Mouse (Mus musculus): Measurements from ENCODE around the gene Apoc4.
A peak's percentile ranks its signal among the peaks of the same experiment; 100 is the strongest.

Gene Apoc4

GRCm38 (mm10) chr7:19676662-19677061, 4.6 kb downstream of the Apoc4 start:
- DNase-seq, result no peak

GRCm38 (mm10) chr7:19675824-19676223, 5.5 kb downstream of the Apoc4 start:
- DNase-seq, result no peak

DNA sequence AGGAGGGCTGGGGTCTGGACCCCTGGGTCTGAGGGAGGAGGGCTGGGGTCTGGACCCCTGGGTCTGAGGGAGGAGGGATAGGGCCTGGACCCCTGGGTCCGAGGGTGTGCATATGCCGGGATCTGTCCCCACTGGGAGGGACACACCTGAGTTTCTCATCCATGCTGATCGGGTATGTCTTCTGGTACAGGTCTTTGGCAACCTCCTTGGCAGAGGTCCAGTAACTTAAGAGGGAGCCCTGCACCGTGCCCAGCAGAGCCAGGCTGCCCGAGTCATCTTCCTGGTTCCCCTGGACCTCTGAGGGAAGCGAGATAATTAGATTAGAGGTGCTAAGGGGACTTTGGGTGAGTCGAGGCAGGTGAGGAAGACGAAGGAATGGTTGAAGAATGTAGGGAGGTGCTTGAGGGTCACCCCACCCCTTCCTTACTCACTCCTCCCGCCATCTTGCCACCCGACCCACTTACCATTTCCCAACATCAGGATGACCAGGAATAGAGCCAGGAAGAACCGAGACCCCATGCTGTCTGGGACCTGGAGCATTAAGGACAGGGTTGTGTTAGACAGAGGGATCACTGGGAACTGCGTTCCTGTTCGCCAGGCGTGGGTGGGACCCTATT, 8.1 kb downstream of the Apoc4 start:
- DNase-seq, result no peak

- DNase-seq, result no peak
Measured at GRCm38 (mm10) chr7:19671511-19671910, 9.8 kb downstream of the Apoc4 start.

- DNase-seq, result peak; percentile 90
Measured at GRCm38 (mm10) chr7:19668947-19669721, 12.1 kb downstream of the Apoc4 start.

DNA sequence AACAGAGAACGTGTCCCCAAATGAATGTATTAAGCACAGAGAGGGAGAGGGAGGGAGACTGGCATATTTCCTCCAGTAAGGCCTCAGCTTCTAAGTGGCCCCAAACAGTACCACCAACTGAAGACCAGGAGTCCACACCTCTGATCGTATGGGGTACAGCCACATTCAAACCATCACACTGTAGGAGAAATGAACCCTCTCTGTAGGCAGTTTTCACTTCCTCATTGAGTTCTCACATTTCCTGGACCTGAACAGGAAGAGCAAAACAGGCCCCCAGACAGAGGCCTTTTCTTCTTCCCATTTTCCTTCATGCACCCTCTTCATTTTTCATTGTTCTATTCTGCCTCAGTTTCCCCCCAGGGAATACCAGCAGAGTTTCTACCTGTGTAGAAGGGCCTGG, 13.8 kb downstream of the Apoc4 start:
- DNase-seq, result no peak

DNA sequence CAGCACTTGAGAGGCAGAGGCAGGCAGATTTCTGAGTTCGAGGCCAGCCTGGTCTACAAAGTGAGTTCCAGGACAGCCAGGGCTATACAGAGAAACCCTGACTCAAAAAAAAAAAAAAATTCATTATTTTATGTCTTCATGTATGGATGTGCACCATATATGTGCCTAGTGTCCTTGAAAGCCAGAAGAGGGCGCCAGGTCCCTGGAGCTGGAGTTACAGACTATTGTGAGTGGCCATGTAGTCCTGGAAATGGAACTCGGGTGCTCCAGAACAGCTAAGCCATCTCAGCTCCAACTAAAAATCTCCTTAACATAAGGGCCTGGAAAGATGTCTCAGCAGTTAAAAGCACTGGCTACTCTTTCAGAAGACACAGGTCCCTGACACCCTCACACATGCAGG, 14.5 kb downstream of the Apoc4 start:
- DNase-seq, result no peak

DNA sequence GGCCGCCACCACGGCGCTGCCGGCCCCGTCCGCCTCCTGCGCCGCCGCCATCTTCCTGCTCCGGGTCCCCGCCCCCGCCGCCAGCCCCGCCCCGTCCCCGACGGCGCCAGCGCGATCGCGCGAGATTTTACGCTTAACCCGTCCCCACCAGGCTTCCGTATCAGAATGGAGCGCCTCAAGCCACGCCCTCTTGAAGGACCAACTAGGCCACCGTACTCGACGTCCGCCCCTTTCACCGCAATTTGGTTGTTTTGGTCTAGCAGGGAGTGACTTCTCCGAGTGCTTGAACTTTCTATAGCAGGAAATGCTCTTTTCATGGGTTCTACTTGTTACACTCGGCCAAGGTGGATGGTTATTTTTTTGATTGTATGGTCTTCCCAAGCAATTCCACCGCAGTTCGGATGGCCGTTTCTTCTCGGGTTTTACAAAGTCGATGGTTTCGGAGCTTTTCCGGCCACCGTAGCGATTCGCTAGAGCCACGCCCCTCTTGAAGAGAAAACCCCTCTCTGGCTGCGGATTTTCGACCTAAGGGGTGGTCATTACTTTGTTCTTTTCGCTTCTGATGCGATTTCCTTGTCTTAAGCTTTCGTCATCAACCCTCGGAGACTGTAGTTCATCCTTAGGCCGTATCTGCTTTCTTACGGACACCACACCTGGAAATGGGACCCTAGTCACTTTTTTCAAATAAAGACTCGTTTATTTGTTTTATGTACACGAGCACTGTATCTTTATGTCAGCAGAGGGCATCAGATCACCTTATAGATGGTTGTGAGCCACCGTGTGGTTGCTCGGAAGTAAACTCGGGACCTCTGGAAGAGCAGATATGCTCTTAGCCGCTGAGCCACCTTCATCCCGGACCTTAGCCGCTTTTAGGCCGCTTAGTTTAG, 16.1 kb downstream of the Apoc4 start, which contains the start of gene Clptm1:
TSS of gene Clptm1 (minus strand) at position 79 of the 887 bp plus-strand sequence.
- peak; percentile 97 for DNase-seq

- DNase-seq, result no peak
Measured at GRCm38 (mm10) chr7:19664455-19664954, 16.8 kb downstream of the Apoc4 start.

DNA sequence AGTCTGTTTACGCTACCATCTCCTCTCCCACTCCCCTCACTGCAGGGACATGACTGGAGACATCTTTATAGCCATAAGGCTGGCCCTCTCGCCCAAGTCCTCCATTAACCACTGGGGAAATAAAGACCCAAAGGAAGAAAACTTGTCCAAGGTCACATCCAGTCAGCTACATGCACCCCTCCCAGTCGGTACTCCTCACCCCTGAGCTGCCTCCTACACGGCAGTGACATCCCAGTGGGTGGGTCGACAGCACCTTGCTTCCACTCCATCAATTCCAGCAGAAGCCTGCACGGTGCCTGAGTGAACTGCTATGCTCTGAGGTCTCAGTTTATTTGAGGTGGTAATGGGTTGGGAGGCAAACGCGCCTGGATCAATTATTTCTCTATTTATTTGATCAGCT, 17.3 kb downstream of the Apoc4 start:
- DNase-seq, result peak; percentile 6

DNA sequence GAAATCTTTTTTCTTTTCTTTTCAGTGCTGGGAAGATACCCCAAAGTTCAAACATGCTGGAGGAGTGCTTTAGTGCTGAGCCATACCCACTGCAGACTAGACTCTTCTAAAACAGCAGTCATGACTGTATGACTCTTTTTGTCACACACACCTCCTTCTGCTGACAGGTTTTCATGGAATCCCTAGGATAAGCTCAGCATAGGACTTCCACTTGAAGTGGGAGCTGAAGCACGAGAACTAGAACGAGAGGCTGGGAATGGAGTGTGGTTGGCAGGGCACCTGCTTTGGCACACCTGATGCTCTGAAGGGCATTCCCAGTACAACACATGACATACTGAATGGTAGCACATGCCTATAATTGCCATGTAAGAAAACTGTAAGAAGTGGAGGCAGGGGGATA, 28.7 kb downstream of the Apoc4 start:
- no peak for DNase-seq

DNA sequence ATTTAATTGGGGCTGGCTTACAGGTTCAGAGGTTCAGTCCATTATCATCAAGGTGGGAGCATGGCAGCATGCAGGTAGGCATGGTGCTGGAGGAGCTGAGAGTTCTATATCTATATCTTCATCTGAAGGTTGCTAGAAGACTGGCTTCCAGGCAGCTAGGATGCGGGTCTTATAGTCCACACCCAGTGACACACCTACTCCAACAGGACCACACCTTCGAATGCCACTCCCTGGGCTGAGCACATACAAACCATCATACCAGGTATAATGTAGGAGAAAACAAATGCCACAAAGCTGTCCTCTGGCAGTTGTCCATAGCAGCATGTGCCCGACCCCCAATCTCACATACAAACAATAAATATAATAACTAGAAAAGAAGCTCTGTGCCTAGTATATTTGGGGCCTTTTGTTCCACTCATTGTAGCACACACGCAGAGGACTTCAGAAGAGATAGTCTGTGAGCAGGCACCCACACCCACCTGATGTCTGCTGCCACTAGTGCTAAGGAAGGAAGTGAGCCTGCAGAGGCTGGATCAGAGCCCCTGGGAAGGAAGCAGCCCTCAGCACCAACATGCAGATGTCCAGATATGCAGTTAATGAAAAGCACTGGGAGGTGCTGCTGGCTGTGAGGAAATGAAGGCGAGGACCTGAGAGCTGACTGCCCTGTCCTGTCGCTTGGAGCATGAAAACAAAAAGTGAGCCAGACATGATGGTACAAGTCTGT, 30.1 kb downstream of the Apoc4 start:
- DNase-seq, result no peak

DNA sequence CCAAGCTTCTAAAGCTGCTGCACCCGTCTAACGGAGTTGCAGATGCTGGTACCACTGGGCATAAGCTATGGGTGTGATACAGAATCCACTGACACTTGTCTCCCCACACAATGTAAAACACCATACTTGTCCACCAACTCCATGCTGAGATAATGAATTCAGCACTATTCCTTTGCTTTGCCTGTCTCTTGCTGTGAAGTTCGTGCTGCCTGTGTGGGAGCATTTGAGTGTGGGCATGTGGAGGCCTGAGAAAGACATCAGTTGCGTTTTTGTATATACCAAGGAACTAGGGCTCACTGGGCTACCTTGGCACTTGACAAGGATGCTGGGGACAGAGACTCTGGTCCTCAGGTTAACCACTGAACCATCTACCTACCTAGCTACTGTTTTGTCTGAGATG, 40.1 kb downstream of the Apoc4 start:
- no peak for DNase-seq

DNA sequence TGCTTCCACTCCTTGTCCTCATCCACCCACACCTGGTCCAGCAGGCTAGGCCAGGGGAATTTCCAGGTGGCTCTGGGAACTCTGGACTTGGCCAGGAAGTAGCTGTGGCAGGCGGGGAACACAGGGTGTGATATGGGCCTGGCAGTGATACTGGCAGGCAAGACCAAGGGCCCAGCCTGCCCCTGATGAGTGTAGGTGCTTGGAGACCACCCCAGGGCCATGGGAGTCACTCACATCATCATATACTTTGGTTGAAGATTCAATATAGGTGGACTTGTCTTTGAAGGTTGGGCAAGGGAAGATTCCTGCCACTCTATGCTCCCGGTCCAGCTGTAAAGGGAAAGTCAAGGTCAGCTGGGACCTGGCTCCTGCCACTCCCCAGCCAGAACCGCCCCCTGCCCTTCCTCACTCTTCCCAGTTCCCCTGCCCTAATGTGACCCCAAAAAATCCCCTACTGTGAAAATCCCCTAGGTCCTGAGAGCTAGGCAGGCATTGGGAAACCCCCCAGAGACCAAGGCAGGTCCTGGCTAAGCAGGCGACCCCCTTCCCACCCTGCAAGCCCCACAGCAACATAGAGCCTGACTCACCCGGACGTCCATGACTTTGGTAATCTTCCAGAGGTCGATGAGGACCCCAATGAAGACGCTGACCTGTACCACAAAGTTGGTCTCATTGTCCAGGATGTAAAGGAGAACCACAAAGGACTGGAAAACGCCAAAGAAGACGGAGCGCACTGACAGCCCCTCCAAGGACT, 46.0 kb downstream of the Apoc4 start:
- DNase-seq, result no peak

GRCm38 (mm10) chr7:19634591-19634990, 46.7 kb downstream of the Apoc4 start:
- DNase-seq, result no peak

- DNase-seq, result no peak
Measured at GRCm38 (mm10) chr7:19633855-19634254, 47.4 kb downstream of the Apoc4 start.

DNA sequence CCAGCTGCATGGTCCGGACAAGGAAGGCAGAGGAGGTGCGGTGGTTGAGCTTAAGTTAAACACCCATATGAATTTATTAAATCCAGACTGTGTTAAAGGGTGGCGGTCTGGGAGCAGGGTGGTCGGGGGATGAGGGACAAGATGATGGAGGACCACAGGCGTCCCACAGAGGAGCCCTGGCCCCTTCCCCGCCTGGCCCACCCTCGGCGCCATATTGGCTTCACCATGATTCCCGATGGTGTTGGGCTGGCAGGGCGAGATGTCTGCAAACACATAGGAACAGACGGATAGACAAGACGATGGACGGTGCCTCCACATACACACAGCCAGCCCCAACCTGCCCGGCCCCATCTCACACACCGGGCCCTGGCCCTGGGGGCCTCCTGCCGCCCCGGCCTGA, 48.1 kb downstream of the Apoc4 start:
- DNase-seq, result no peak

- no peak for DNase-seq
Measured at GRCm38 (mm10) chr7:19632720-19633119, 48.6 kb downstream of the Apoc4 start.

DNA sequence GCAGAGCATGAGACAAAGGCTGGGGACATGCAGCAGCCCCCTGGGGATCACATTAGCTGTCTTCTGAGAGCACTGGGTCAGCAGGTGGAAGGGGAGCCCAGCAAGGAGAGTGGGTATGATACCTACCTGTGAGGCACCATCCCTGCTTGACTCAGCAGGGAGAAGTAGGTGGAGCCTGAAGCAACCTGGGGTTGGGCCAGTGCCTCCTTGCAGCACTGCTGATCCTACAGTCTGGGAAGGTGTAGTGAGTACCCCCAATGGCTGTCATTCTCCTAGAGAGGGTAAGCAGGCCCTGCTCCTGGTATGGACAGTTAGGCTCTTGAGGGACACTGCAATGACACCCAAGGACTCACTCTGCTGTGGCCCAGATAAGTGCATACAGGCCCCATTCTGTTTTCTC, 49.0 kb downstream of the Apoc4 start:
- no peak for DNase-seq

DNA sequence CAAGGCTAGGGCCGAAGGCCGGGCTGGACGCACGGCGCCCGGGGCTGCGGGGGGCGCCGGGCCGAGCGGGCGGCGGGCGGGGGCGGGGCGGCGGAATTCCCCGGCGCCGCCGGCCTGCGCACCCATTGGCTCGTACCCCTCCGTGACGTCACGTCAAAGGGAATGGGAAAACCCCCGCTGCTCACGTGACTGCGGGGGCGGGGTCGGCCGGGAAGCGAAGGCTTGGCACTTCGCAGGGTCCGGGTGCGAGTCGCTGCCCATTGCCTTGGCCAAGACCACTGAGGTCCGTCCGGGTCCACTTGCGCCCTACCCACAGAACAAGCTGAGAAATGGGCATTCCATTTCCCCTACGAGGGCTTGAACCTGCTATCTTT, 51.9 kb downstream of the Apoc4 start, which contains the start of gene Relb:
TSS of gene Relb (minus strand) at position 78 of the 374 bp plus-strand sequence.
- peak; percentile 89 for DNase-seq

DNA sequence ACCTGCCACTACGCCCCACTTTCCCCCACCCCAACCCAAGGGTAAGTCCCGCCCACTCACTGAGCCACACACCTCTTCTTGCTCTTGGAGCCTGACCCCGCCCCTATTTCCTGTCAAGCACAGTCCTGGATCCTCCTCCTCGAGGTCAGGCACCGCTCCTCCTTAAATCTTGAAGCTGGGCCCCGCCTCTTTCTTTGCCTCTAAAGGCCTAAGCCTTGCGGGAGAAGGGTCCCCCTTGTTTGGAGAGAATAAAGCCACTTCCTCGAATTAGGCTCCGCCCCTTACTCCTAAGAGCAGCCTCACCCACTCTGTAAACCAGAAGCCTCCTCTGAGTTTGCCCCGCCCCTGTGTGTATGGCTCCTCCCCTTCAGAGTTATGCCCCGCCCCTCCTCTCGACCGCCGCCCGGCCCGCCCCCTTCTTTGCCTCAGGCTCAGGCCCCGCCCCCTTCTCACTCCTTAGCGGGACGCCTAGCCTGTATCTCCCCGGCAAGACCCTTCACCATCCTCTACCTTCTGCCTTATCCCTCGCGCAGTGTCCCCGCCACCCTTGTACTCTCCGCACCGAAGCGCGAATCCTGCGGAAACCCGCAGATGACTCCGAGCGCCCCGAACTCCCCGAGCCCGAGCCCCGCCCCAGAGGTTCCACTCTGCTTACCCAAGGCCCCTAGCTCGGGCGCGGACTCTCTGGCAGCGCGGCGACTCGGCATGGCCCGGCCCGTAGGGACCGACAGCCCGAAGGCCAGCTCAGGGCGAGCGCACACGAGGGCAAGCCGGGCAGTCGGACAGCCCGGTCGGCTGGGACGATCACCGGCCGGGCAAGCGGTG, 52.5 kb downstream of the Apoc4 start:
- DNase-seq, result peak; percentile 95

All from thymus, postnatal 25 days (tissue).